Mouse (Mus musculus) CH12.LX (cell line): ENCODE data around the gene Tcf7l1. TPM values are rescaled to one million over a fixed set of nuclear protein-coding genes. Genes with fewer than 3 reads are reported as not detected.

Source experiments
- DNase-seq: peaks from one replicate; pipeline ENCODE4 v3.0.0-alpha.2; 2013; ENCODE audit errors: extremely low read depth
- H3K27ac ChIP-seq: 2 replicates; pipeline ENCODE4 v1.5.1; 2012; ENCODE audit warnings: low read depth, mild to moderate bottlenecking, control low read depth, moderate library complexity; ENCODE audit not compliant: insufficient read depth
- H3K27me3 ChIP-seq: replicated peaks from 2 replicates; pipeline ENCODE3; 2012; ENCODE audit warnings: inconsistent platforms
- H3K36me3 ChIP-seq, 2 experiments: replicated peaks in 1 of 2; 2 replicates each; pipeline versions ENCODE3 to v1.6.1; 2012; ENCODE audit warnings: inconsistent platforms in 1 of 2, low read length in 1 of 2, mild to moderate bottlenecking in 1 of 2, mixed read lengths in 1 of 2, moderate library complexity in 1 of 2; ENCODE audit not compliant: control insufficient read depth in 1 of 2, insufficient read depth in 1 of 2
- H3K4me1 ChIP-seq, 2 experiments: 2 replicates each; pipeline ENCODE4 v1.6.1; 2012; ENCODE audit warnings: inconsistent platforms in 1 of 2, moderate library complexity in 1 of 2; ENCODE audit not compliant: insufficient read depth in 2 of 2, control insufficient read depth in 1 of 2
- H3K4me2 ChIP-seq: 2 replicates; pipeline ENCODE4 v1.6.1; 2012; ENCODE audit warnings: low read depth, mild to moderate bottlenecking, control low read depth; ENCODE audit not compliant: poor library complexity, insufficient read depth, severe bottlenecking
- H3K4me3 ChIP-seq, 3 experiments: fragments of 150-350 bp in 1 of 3; sonication (generic) in 1 of 3; replicated peaks in 1 of 3; 2 replicates each; pipeline versions ENCODE3 to v1.5.1; 2011 to 2012; ENCODE audit warnings: low read depth in 2 of 3, low read length in 2 of 3, mild to moderate bottlenecking in 2 of 3, moderate library complexity in 2 of 3, control low read depth in 1 of 3, improper control_type of control experiment in 1 of 3, inconsistent platforms in 1 of 3, mixed read lengths in 1 of 3; ENCODE audit not compliant: poor library complexity in 1 of 3
- H3K79me2 ChIP-seq: replicated peaks from 2 replicates; pipeline ENCODE4 v1.6.1; 2012; ENCODE audit warnings: mild to moderate bottlenecking, moderate library complexity; ENCODE audit not compliant: control insufficient read depth, poor library complexity, insufficient read depth, severe bottlenecking; ENCODE audit errors: extremely low read depth
- H3K9ac ChIP-seq: 2 replicates; pipeline ENCODE4 v1.6.1; 2012; ENCODE audit warnings: low read depth, mild to moderate bottlenecking, control low read depth, moderate library complexity; ENCODE audit not compliant: insufficient read depth
- H3K9me3 ChIP-seq: replicated peaks from 2 replicates; pipeline ENCODE3; 2012; ENCODE audit warnings: low read length, inconsistent platforms, mixed read lengths
- E2F4 ChIP-seq: IDR thresholded peaks from 2 replicates; pipeline ENCODE4 v1.6.1; 2011; ENCODE audit warnings: low read depth, low read length, improper control_type of control experiment; ENCODE audit not compliant: insufficient replicate concordance
- ELF1 ChIP-seq: IDR thresholded peaks from 2 replicates; pipeline ENCODE4 v1.6.1; 2014; ENCODE audit warnings: low read depth, mild to moderate bottlenecking, inconsistent platforms, low read length, improper control_type of control experiment
- EP300 ChIP-seq: IDR thresholded peaks from 2 replicates; pipeline ENCODE4 v1.6.1; 2011; ENCODE audit warnings: low read length, improper control_type of control experiment
- GABPA ChIP-seq: IDR thresholded peaks from 2 replicates; pipeline ENCODE4 v1.6.1; 2012; ENCODE audit warnings: low read depth, low read length, improper control_type of control experiment, inconsistent platforms; ENCODE audit not compliant: insufficient replicate concordance
- JUN ChIP-seq: IDR thresholded peaks from 2 replicates; pipeline ENCODE4 v1.6.1; 2011; ENCODE audit warnings: low read depth, mild to moderate bottlenecking, low read length, improper control_type of control experiment, moderate library complexity; ENCODE audit not compliant: insufficient read depth
- KAT2A ChIP-seq: IDR thresholded peaks from 2 replicates; pipeline ENCODE4 v1.6.1; 2012; ENCODE audit warnings: low read length, improper control_type of control experiment, inconsistent platforms; ENCODE audit not compliant: insufficient replicate concordance
- MAZ ChIP-seq: IDR thresholded peaks from 2 replicates; pipeline ENCODE4 v1.6.1; 2012; ENCODE audit warnings: low read depth, mild to moderate bottlenecking, inconsistent platforms, low read length, improper control_type of control experiment, moderate library complexity
- MEF2A ChIP-seq: IDR thresholded peaks from 2 replicates; pipeline ENCODE4 v1.6.1; 2014; ENCODE audit warnings: low read depth, mild to moderate bottlenecking, inconsistent platforms, low read length, improper control_type of control experiment, borderline replicate concordance
- MYC ChIP-seq: IDR thresholded peaks from 2 replicates; pipeline ENCODE4 v1.6.1; 2011; ENCODE audit warnings: low read depth, mild to moderate bottlenecking, improper control_type of control experiment, low read length
- NELFE ChIP-seq: IDR thresholded peaks from 2 replicates; pipeline ENCODE4 v1.6.1; 2011; ENCODE audit warnings: low read depth, low read length, improper control_type of control experiment
- PAX5 ChIP-seq: IDR thresholded peaks from 2 replicates; pipeline ENCODE4 v1.6.1; 2012; ENCODE audit warnings: low read length, inconsistent platforms, mixed read lengths
- POLR2A ChIP-seq: IDR thresholded peaks from 2 replicates; pipeline ENCODE4 v1.6.1; 2011; ENCODE audit warnings: low read depth, mild to moderate bottlenecking, improper control_type of control experiment, low read length
- RAD21 ChIP-seq: IDR thresholded peaks from 2 replicates; pipeline ENCODE4 v1.6.1; 2011; ENCODE audit warnings: low read depth, mild to moderate bottlenecking, low read length, improper control_type of control experiment, moderate library complexity
- RCOR1 ChIP-seq: conservative IDR thresholded peaks from 2 replicates; pipeline ENCODE4 v1.6.1; 2012; ENCODE audit warnings: low read depth, mild to moderate bottlenecking, inconsistent platforms, low read length, improper control_type of control experiment
- SMC3 ChIP-seq: IDR thresholded peaks from 2 replicates; pipeline ENCODE4 v1.6.1; 2011; ENCODE audit warnings: low read depth, low read length, improper control_type of control experiment
- UBTF ChIP-seq: IDR thresholded peaks from 2 replicates; pipeline ENCODE4 v1.6.1; 2012; ENCODE audit warnings: low read depth, mild to moderate bottlenecking, inconsistent platforms, low read length, improper control_type of control experiment, moderate library complexity
- USF1 ChIP-seq: IDR thresholded peaks from 2 replicates; pipeline ENCODE4 v1.6.1; 2014; ENCODE audit warnings: low read depth, mild to moderate bottlenecking, inconsistent platforms, low read length, improper control_type of control experiment
- ZC3H11A ChIP-seq: IDR thresholded peaks from 2 replicates; pipeline ENCODE4 v1.6.1; 2012; ENCODE audit warnings: low read depth, mild to moderate bottlenecking, inconsistent platforms, low read length, improper control_type of control experiment
- ZKSCAN1 ChIP-seq: IDR thresholded peaks from 2 replicates; pipeline ENCODE4 v1.6.1; 2012; ENCODE audit warnings: low read depth, inconsistent platforms, low read length, improper control_type of control experiment, borderline replicate concordance
- ZNF384 ChIP-seq: IDR thresholded peaks from 2 replicates; pipeline ENCODE4 v1.6.1; 2012; ENCODE audit warnings: low read depth, low read length, improper control_type of control experiment, inconsistent platforms
- dilution Hi-C: fragments of 300-500 bp; cut with MboI; formaldehyde crosslinking; loops from 2 replicates; pipeline ENCODE4 v1.14.3; 2020; ENCODE audit warnings: low sequenced_read_pairs; ENCODE audit not compliant: extremely low pct_unique_long_range_greater_than_20kb, extremely low pct_ligation_motif_present
- in situ Hi-C: fragments of 300-500 bp; cut with MboI; formaldehyde crosslinking; loops from 3 replicates; pipeline ENCODE4 v1.14.3; 2019; ENCODE audit warnings: low sequenced_read_pairs, low pct_ligation_motif_present, low pct_unique_long_range_greater_than_20kb, mixed read lengths
- polyA plus RNA-seq: library from polyadenylated mRNA; unstranded; fragments of >175 nt; gene quantifications from 2 replicates; pipeline ENCODE4 v1.2.1, GENCODE M21; 2012; ENCODE audit warnings: low read depth; ENCODE audit not compliant: insufficient read length
- total RNA-seq, 2 experiments: library from RNA; depleted of rRNA; stranded (reverse); fragments of 300-350 nt in 1 of 2; fragments of >200 nt in 1 of 2; gene quantifications; 2 replicates each; pipeline ENCODE4 v1.2.3; 2012 to 2014

The Tcf7l1 gene
- total and polyA plus RNA-seq, 3 experiments, result 0.13 to 9.9 (median 0.47) TPM

GRCm38 (mm10) chr6:72730560-72730849, 58.5 kb downstream of the Tcf7l1 start:
- in situ Hi-C loops, result no loop called here
- H3K4me3 ChIP-seq, result no peak overlapping the region
- H3K9me3 ChIP-seq, result no peaks in the 10 kb centered on the region
- no peak overlapping the region for H3K27ac ChIP-seq
- no peak for TF ChIP-seq USF1
- no peak for TF ChIP-seq ZKSCAN1
- TF ChIP-seq EP300, result no peak
- TF ChIP-seq POLR2A, result no peak
- no peak for TF ChIP-seq ZC3H11A
- no peak for TF ChIP-seq UBTF
- no peak for TF ChIP-seq RAD21
- no peak for TF ChIP-seq JUN
- no peak for TF ChIP-seq RCOR1
- no peak for TF ChIP-seq E2F4
- TF ChIP-seq PAX5, result no peak
- no peak for TF ChIP-seq NELFE
- no peak for TF ChIP-seq GABPA
- no peak for TF ChIP-seq ELF1
- no peak for TF ChIP-seq MYC
- H3K27me3 ChIP-seq, result no peaks in the 10 kb centered on the region
- DNase-seq, result no peak
- no peaks in the 10 kb centered on the region for H3K36me3 ChIP-seq
- dilution Hi-C loops, result no loop called here
- peaks cover 0 to 8% of the 10 kb centered on the region in 2 experiments; a peak in 2 of 4 replicates for H3K4me1 ChIP-seq
- no peak overlapping the region for H3K9ac ChIP-seq
- H3K4me2 ChIP-seq, result no peak overlapping the region
- H3K79me2 ChIP-seq, result no peaks in the 10 kb centered on the region

GRCm38 (mm10) chr6:72729831-72730559, 59.1 kb downstream of the Tcf7l1 start:
- Histone ChIP-seq H3K27ac (no peak overlapping the region), H3K4me2 (no peak overlapping the region), H3K36me3 (no peaks in the 10 kb centered on the region), H3K79me2 (no peaks in the 10 kb centered on the region), H3K9ac (no peak overlapping the region), H3K4me3 (no peak overlapping the region), H3K4me1 (peaks cover 0 to 3% of the 10 kb centered on the region in 2 experiments; a peak in 2 of 4 replicates), H3K9me3 (no peaks in the 10 kb centered on the region), H3K27me3 (no peaks in the 10 kb centered on the region)
- no peak for DNase-seq
- no peak for TF ChIP-seq POLR2A
- TF ChIP-seq JUN, result no peak
- TF ChIP-seq SMC3, result no peak
- TF ChIP-seq GABPA, result no peak
- TF ChIP-seq ZNF384, result no peak
- TF ChIP-seq MEF2A, result no peak
- no peak for TF ChIP-seq PAX5
- no peak for TF ChIP-seq MAZ
- TF ChIP-seq RAD21, result no peak
- TF ChIP-seq KAT2A, result no peak
- TF ChIP-seq RCOR1, result no peak
- dilution Hi-C loops, result no loop called here
- in situ Hi-C loops, result no loop called here
